Mouse (Mus musculus): ENCODE measurements around the gene Gm19402. TPM values are rescaled to one million over a fixed set of nuclear protein-coding genes. Genes with fewer than 3 reads are reported as not detected.

Gm19402 gene
- polyA plus RNA-seq, 1 experiment from 2014 or later = not detected

GRCm38 (mm10) chr10:77663949-77664665 lies 26.4 kb downstream of the Gm19402 start:
- H3K9ac ChIP-seq (replicated peaks; ENCODE audit: low read length) = no peak overlapping the region
- WGBS = 54% methylated on average over 43 of the region's 43 CpGs
- no peaks in the 10 kb centered on the region for H3K4me1 ChIP-seq (ENCODE audit: control insufficient read depth, insufficient read depth, low read length)
- H3K9me3 ChIP-seq (replicated peaks; ENCODE audit: control insufficient read depth, low read length) = no peaks in the 10 kb centered on the region
- no peak overlapping the region for H3K4me3 ChIP-seq (ENCODE audit: low read depth, low read length)
- no peaks in the 10 kb centered on the region for H3K27me3 ChIP-seq (ENCODE audit: control insufficient read depth, insufficient read depth, low read length)
- H3K36me3 ChIP-seq (replicated peaks; ENCODE audit: control insufficient read depth, insufficient read depth, low read depth, low read length) = no peaks in the 10 kb centered on the region
- H3K4me2 ChIP-seq (ENCODE audit: low read depth, low read length) = no peak overlapping the region
- DNase-seq (ENCODE audit: low spot score) (no peak), ATAC-seq (replicated peaks; ENCODE audit: insufficient number of reproducible peaks, low FRiP score, low TSS enrichment, low read depth) (no peak)
- no peak overlapping the region for H3K27ac ChIP-seq (replicated peaks; ENCODE audit: low read depth, low read length)

- no peaks in the 10 kb centered on the region for H3K27me3 ChIP-seq (ENCODE audit: control insufficient read depth, insufficient read depth, low read length)
- no peak overlapping the region for H3K4me3 ChIP-seq (ENCODE audit: low read depth, low read length)
- H3K27ac ChIP-seq (replicated peaks; ENCODE audit: low read depth, low read length) = no peak overlapping the region
- no peaks in the 10 kb centered on the region for H3K4me1 ChIP-seq (ENCODE audit: control insufficient read depth, insufficient read depth, low read length)
- DNase-seq (ENCODE audit: low spot score) (no peak), ATAC-seq (replicated peaks; ENCODE audit: insufficient number of reproducible peaks, low FRiP score, low TSS enrichment, low read depth) (0 out of 2 replicates have a peak, but pooled peaks have one; percentile 23)
- H3K9me3 ChIP-seq (replicated peaks; ENCODE audit: control insufficient read depth, low read length) = no peaks in the 10 kb centered on the region
- 72% methylated on average over 15 of the region's 15 CpGs for WGBS
- H3K36me3 ChIP-seq (replicated peaks; ENCODE audit: control insufficient read depth, insufficient read depth, low read depth, low read length) = no peaks in the 10 kb centered on the region
- no peak overlapping the region for H3K9ac ChIP-seq (replicated peaks; ENCODE audit: low read length)
- H3K4me2 ChIP-seq (ENCODE audit: low read depth, low read length) = no peak overlapping the region
These were observed 32.1 kb downstream of the Gm19402 start for GRCm38 (mm10) chr10:77658286-77658994.

GRCm38 (mm10) chr10:77652046-77652445 lies 38.5 kb downstream of the Gm19402 start:
- no peak for DNase-seq (ENCODE audit: low spot score)
- no peaks in the 10 kb centered on the region for H3K9me3 ChIP-seq (replicated peaks; ENCODE audit: control insufficient read depth, low read length)
- no peak overlapping the region for H3K27ac ChIP-seq (replicated peaks; ENCODE audit: low read depth, low read length)
- no peaks in the 10 kb centered on the region for H3K27me3 ChIP-seq (ENCODE audit: control insufficient read depth, insufficient read depth, low read length)
- no peaks in the 10 kb centered on the region for H3K4me1 ChIP-seq (ENCODE audit: control insufficient read depth, insufficient read depth, low read length)
- no peak for ATAC-seq (replicated peaks; ENCODE audit: insufficient number of reproducible peaks, low FRiP score, low TSS enrichment, low read depth)
- no peaks in the 10 kb centered on the region for H3K36me3 ChIP-seq (replicated peaks; ENCODE audit: control insufficient read depth, insufficient read depth, low read depth, low read length)
- no peak overlapping the region for H3K4me3 ChIP-seq (ENCODE audit: low read depth, low read length)
- H3K4me2 ChIP-seq (ENCODE audit: low read depth, low read length) = no peak overlapping the region
- H3K9ac ChIP-seq (replicated peaks; ENCODE audit: low read length) = no peak overlapping the region
- WGBS = 86% methylated on average over 9 of the region's 9 CpGs

GRCm38 (mm10) chr10:77647901-77648300 lies 42.7 kb downstream of the Gm19402 start:
- no peaks in the 10 kb centered on the region for H3K27me3 ChIP-seq (ENCODE audit: control insufficient read depth, insufficient read depth, low read length)
- no peak overlapping the region for H3K4me2 ChIP-seq (ENCODE audit: low read depth, low read length)
- H3K36me3 ChIP-seq (replicated peaks; ENCODE audit: control insufficient read depth, insufficient read depth, low read depth, low read length) = peaks cover 6% of the 10 kb centered on the region
- no peaks in the 10 kb centered on the region for H3K9me3 ChIP-seq (replicated peaks; ENCODE audit: control insufficient read depth, low read length)
- ATAC-seq (replicated peaks; ENCODE audit: insufficient number of reproducible peaks, low FRiP score, low TSS enrichment, low read depth) = no peak
- no peak for DNase-seq (ENCODE audit: low spot score)
- H3K4me1 ChIP-seq (ENCODE audit: control insufficient read depth, insufficient read depth, low read length) = no peaks in the 10 kb centered on the region
- H3K27ac ChIP-seq (replicated peaks; ENCODE audit: low read depth, low read length) = no peak overlapping the region
- H3K9ac ChIP-seq (replicated peaks; ENCODE audit: low read length) = no peak overlapping the region
- no peak overlapping the region for H3K4me3 ChIP-seq (ENCODE audit: low read depth, low read length)
- 79% methylated on average over 8 of the region's 8 CpGs for WGBS

- Histone ChIP-seq H3K4me2 (ENCODE audit: low read depth, low read length) (no peak overlapping the region), H3K27ac (replicated peaks; ENCODE audit: low read depth, low read length) (no peak overlapping the region), H3K9me3 (replicated peaks; ENCODE audit: control insufficient read depth, low read length) (no peaks in the 10 kb centered on the region), H3K4me3 (ENCODE audit: low read depth, low read length) (no peak overlapping the region), H3K36me3 (replicated peaks; ENCODE audit: control insufficient read depth, insufficient read depth, low read depth, low read length) (peaks cover 6% of the 10 kb centered on the region), H3K4me1 (ENCODE audit: control insufficient read depth, insufficient read depth, low read length) (no peaks in the 10 kb centered on the region), H3K9ac (replicated peaks; ENCODE audit: low read length) (no peak overlapping the region), H3K27me3 (ENCODE audit: control insufficient read depth, insufficient read depth, low read length) (no peaks in the 10 kb centered on the region)
- no peak for DNase-seq (ENCODE audit: low spot score)
- ATAC-seq (replicated peaks; ENCODE audit: insufficient number of reproducible peaks, low FRiP score, low TSS enrichment, low read depth) = no peak
- WGBS = 89% methylated on average over 1 of the region's 1 CpGs
These were observed 43.1 kb downstream of the Gm19402 start for GRCm38 (mm10) chr10:77647461-77647860.

- Histone ChIP-seq H3K27me3 (ENCODE audit: control insufficient read depth, insufficient read depth, low read length) (no peaks in the 10 kb centered on the region), H3K36me3 (replicated peaks; ENCODE audit: control insufficient read depth, insufficient read depth, low read depth, low read length) (peaks cover 6% of the 10 kb centered on the region), H3K4me2 (ENCODE audit: low read depth, low read length) (no peak overlapping the region), H3K4me1 (ENCODE audit: control insufficient read depth, insufficient read depth, low read length) (no peaks in the 10 kb centered on the region), H3K9me3 (replicated peaks; ENCODE audit: control insufficient read depth, low read length) (no peaks in the 10 kb centered on the region), H3K27ac (replicated peaks; ENCODE audit: low read depth, low read length) (no peak overlapping the region), H3K9ac (replicated peaks; ENCODE audit: low read length) (no peak overlapping the region), H3K4me3 (ENCODE audit: low read depth, low read length) (no peak overlapping the region)
- ATAC-seq (replicated peaks; ENCODE audit: insufficient number of reproducible peaks, low FRiP score, low TSS enrichment, low read depth) (no peak), DNase-seq (ENCODE audit: low spot score) (no peak)
- WGBS = 92% methylated on average over 5 of the region's 5 CpGs
These were observed 45.0 kb downstream of the Gm19402 start for GRCm38 (mm10) chr10:77645571-77645970.

- Histone ChIP-seq H3K9me3 (replicated peaks; ENCODE audit: control insufficient read depth, low read length) (no peaks in the 10 kb centered on the region), H3K27ac (replicated peaks; ENCODE audit: low read depth, low read length) (no peak overlapping the region), H3K27me3 (ENCODE audit: control insufficient read depth, insufficient read depth, low read length) (no peaks in the 10 kb centered on the region), H3K4me3 (ENCODE audit: low read depth, low read length) (no peak overlapping the region), H3K9ac (replicated peaks; ENCODE audit: low read length) (no peak overlapping the region), H3K4me2 (ENCODE audit: low read depth, low read length) (no peak overlapping the region), H3K4me1 (ENCODE audit: control insufficient read depth, insufficient read depth, low read length) (no peaks in the 10 kb centered on the region), H3K36me3 (replicated peaks; ENCODE audit: control insufficient read depth, insufficient read depth, low read depth, low read length) (peaks cover 6% of the 10 kb centered on the region)
- ATAC-seq (replicated peaks; ENCODE audit: insufficient number of reproducible peaks, low FRiP score, low TSS enrichment, low read depth) = no peak
- 89% methylated on average over 7 of the region's 7 CpGs for WGBS
- DNase-seq (ENCODE audit: low spot score) = no peak
These were observed 47.4 kb downstream of the Gm19402 start for GRCm38 (mm10) chr10:77643160-77643559.
